Mouse (Mus musculus) CH12.LX (cell line): ENCODE measurements at regions not wholly inside any gene's neighbourhood (a gene's known extent, or its start where the extent isn't known, plus 50 kb on each side); places are given as distances from the start of the nearest gene placed in this dataset.

Experiments used
- DNase-seq: peaks from one replicate; pipeline ENCODE4 v3.0.0-alpha.2; 2013; ENCODE audit errors: extremely low read depth
- H3K27ac ChIP-seq: 2 replicates; pipeline ENCODE4 v1.5.1; 2012; ENCODE audit warnings: low read depth, mild to moderate bottlenecking, control low read depth, moderate library complexity; ENCODE audit not compliant: insufficient read depth
- H3K27me3 ChIP-seq: replicated peaks from 2 replicates; pipeline ENCODE3; 2012; ENCODE audit warnings: inconsistent platforms
- H3K36me3 ChIP-seq, 2 experiments: replicated peaks in 1 of 2; 2 replicates each; pipeline versions ENCODE3 to v1.6.1; 2012; ENCODE audit warnings: inconsistent platforms in 1 of 2, low read length in 1 of 2, mild to moderate bottlenecking in 1 of 2, mixed read lengths in 1 of 2, moderate library complexity in 1 of 2; ENCODE audit not compliant: control insufficient read depth in 1 of 2, insufficient read depth in 1 of 2
- H3K4me1 ChIP-seq, 2 experiments: 2 replicates each; pipeline ENCODE4 v1.6.1; 2012; ENCODE audit warnings: inconsistent platforms in 1 of 2, moderate library complexity in 1 of 2; ENCODE audit not compliant: insufficient read depth in 2 of 2, control insufficient read depth in 1 of 2
- H3K4me2 ChIP-seq: 2 replicates; pipeline ENCODE4 v1.6.1; 2012; ENCODE audit warnings: low read depth, mild to moderate bottlenecking, control low read depth; ENCODE audit not compliant: poor library complexity, insufficient read depth, severe bottlenecking
- H3K4me3 ChIP-seq, 3 experiments: fragments of 150-350 bp in 1 of 3; sonication (generic) in 1 of 3; replicated peaks in 1 of 3; 2 replicates each; pipeline versions ENCODE3 to v1.5.1; 2011 to 2012; ENCODE audit warnings: low read depth in 2 of 3, low read length in 2 of 3, mild to moderate bottlenecking in 2 of 3, moderate library complexity in 2 of 3, control low read depth in 1 of 3, improper control_type of control experiment in 1 of 3, inconsistent platforms in 1 of 3, mixed read lengths in 1 of 3; ENCODE audit not compliant: poor library complexity in 1 of 3
- H3K79me2 ChIP-seq: replicated peaks from 2 replicates; pipeline ENCODE4 v1.6.1; 2012; ENCODE audit warnings: mild to moderate bottlenecking, moderate library complexity; ENCODE audit not compliant: control insufficient read depth, poor library complexity, insufficient read depth, severe bottlenecking; ENCODE audit errors: extremely low read depth
- H3K9ac ChIP-seq: 2 replicates; pipeline ENCODE4 v1.6.1; 2012; ENCODE audit warnings: low read depth, mild to moderate bottlenecking, control low read depth, moderate library complexity; ENCODE audit not compliant: insufficient read depth
- H3K9me3 ChIP-seq: replicated peaks from 2 replicates; pipeline ENCODE3; 2012; ENCODE audit warnings: low read length, inconsistent platforms, mixed read lengths
- ELF1 ChIP-seq: IDR thresholded peaks from 2 replicates; pipeline ENCODE4 v1.6.1; 2014; ENCODE audit warnings: low read depth, mild to moderate bottlenecking, inconsistent platforms, low read length, improper control_type of control experiment
- GABPA ChIP-seq: IDR thresholded peaks from 2 replicates; pipeline ENCODE4 v1.6.1; 2012; ENCODE audit warnings: low read depth, low read length, improper control_type of control experiment, inconsistent platforms; ENCODE audit not compliant: insufficient replicate concordance
- JUN ChIP-seq: IDR thresholded peaks from 2 replicates; pipeline ENCODE4 v1.6.1; 2011; ENCODE audit warnings: low read depth, mild to moderate bottlenecking, low read length, improper control_type of control experiment, moderate library complexity; ENCODE audit not compliant: insufficient read depth
- MAX ChIP-seq: IDR thresholded peaks from 2 replicates; pipeline ENCODE4 v1.6.1; 2011; ENCODE audit warnings: low read length, improper control_type of control experiment
- MAZ ChIP-seq: IDR thresholded peaks from 2 replicates; pipeline ENCODE4 v1.6.1; 2012; ENCODE audit warnings: low read depth, mild to moderate bottlenecking, inconsistent platforms, low read length, improper control_type of control experiment, moderate library complexity
- MEF2A ChIP-seq: IDR thresholded peaks from 2 replicates; pipeline ENCODE4 v1.6.1; 2014; ENCODE audit warnings: low read depth, mild to moderate bottlenecking, inconsistent platforms, low read length, improper control_type of control experiment, borderline replicate concordance
- NELFE ChIP-seq: IDR thresholded peaks from 2 replicates; pipeline ENCODE4 v1.6.1; 2011; ENCODE audit warnings: low read depth, low read length, improper control_type of control experiment
- NRF1 ChIP-seq: IDR thresholded peaks from 2 replicates; pipeline ENCODE4 v1.6.1; 2014; ENCODE audit warnings: low read depth, mild to moderate bottlenecking, inconsistent platforms, low read length, improper control_type of control experiment, moderate library complexity
- POLR2A ChIP-seq: IDR thresholded peaks from 2 replicates; pipeline ENCODE4 v1.6.1; 2011; ENCODE audit warnings: low read depth, mild to moderate bottlenecking, improper control_type of control experiment, low read length
- RAD21 ChIP-seq: IDR thresholded peaks from 2 replicates; pipeline ENCODE4 v1.6.1; 2011; ENCODE audit warnings: low read depth, mild to moderate bottlenecking, low read length, improper control_type of control experiment, moderate library complexity
- RCOR1 ChIP-seq: conservative IDR thresholded peaks from 2 replicates; pipeline ENCODE4 v1.6.1; 2012; ENCODE audit warnings: low read depth, mild to moderate bottlenecking, inconsistent platforms, low read length, improper control_type of control experiment
- USF2 ChIP-seq: conservative IDR thresholded peaks from 2 replicates; pipeline ENCODE4 v1.6.1; 2011; ENCODE audit warnings: low read depth, low read length, improper control_type of control experiment
- ZMIZ1 ChIP-seq: IDR thresholded peaks from 2 replicates; pipeline ENCODE4 v1.6.1; 2012; ENCODE audit warnings: low read depth, mild to moderate bottlenecking, inconsistent platforms, low read length, improper control_type of control experiment
- ZNF384 ChIP-seq: IDR thresholded peaks from 2 replicates; pipeline ENCODE4 v1.6.1; 2012; ENCODE audit warnings: low read depth, low read length, improper control_type of control experiment, inconsistent platforms
- dilution Hi-C: fragments of 300-500 bp; cut with MboI; formaldehyde crosslinking; loops from 2 replicates; pipeline ENCODE4 v1.14.3; 2020; ENCODE audit warnings: low sequenced_read_pairs; ENCODE audit not compliant: extremely low pct_unique_long_range_greater_than_20kb, extremely low pct_ligation_motif_present
- in situ Hi-C: fragments of 300-500 bp; cut with MboI; formaldehyde crosslinking; loops from 3 replicates; pipeline ENCODE4 v1.14.3; 2019; ENCODE audit warnings: low sequenced_read_pairs, low pct_ligation_motif_present, low pct_unique_long_range_greater_than_20kb, mixed read lengths

- Histone ChIP-seq H3K27ac (no peak overlapping the region), H3K79me2 (no peaks in the 10 kb centered on the region), H3K36me3 (no peaks in the 10 kb centered on the region), H3K4me1 (no peaks in the 10 kb centered on the region), H3K9me3 (no peaks in the 10 kb centered on the region), H3K4me3 (no peak overlapping the region), H3K27me3 (no peaks in the 10 kb centered on the region), H3K4me2 (no peak overlapping the region), H3K9ac (no peak overlapping the region)
- TF ChIP-seq GABPA: no peak
- TF ChIP-seq MAX: no peak
- TF ChIP-seq USF2: no peak
- no peak for TF ChIP-seq MEF2A
- no peak for TF ChIP-seq RCOR1
- TF ChIP-seq ZNF384: no peak
- no peak for TF ChIP-seq POLR2A
- TF ChIP-seq MAZ: no peak
- no peak for TF ChIP-seq ZMIZ1
- no peak for TF ChIP-seq RAD21
- no peak for TF ChIP-seq NELFE
- dilution Hi-C loops: no loop called here
- in situ Hi-C loops: no loop called here
- no peak for DNase-seq
These were observed 410.6 kb upstream of the Ctso start for GRCm38 (mm10) chr3:81521804-81522203.

- Histone ChIP-seq H3K27me3 (no peaks in the 10 kb centered on the region), H3K4me3 (no peak overlapping the region), H3K36me3 (no peaks in the 10 kb centered on the region), H3K79me2 (no peaks in the 10 kb centered on the region), H3K27ac (no peak overlapping the region), H3K4me1 (peaks cover 3 to 6% of the 10 kb centered on the region in 2 experiments; a peak in 1 of 4 replicates), H3K9ac (no peak overlapping the region), H3K9me3 (no peaks in the 10 kb centered on the region), H3K4me2 (no peak overlapping the region)
- dilution Hi-C loops (no loop called here), in situ Hi-C loops (no loop called here)
- TF ChIP-seq JUN (no peak), NRF1 (no peak), GABPA (no peak), MAZ (no peak), ELF1 (no peak)
- DNase-seq: no peak
These were observed 401.5 kb upstream of the Ctso start for GRCm38 (mm10) chr3:81530872-81531271.
